Mouse (Mus musculus) neural tube, embryonic 11.5 days (tissue): ENCODE measurements around the gene Thyn1. TPM values are rescaled to one million over a fixed set of nuclear protein-coding genes. Genes with fewer than 3 reads are reported as not detected.

ENCODE experiments used
- polyA plus RNA-seq: library from polyadenylated mRNA; unstranded; fragments of >200 nt; fragmentation: Nextera tagmentation; extraction: Ambion mirVana; gene quantifications from 2 replicates; pipeline ENCODE4 v1.2.1, GENCODE M21; 2014

The Thyn1 gene
- polyA plus RNA-seq, 1 experiment from 2014 or later = 139 TPM

Other genes with a start within 250 kb of the Thyn1 start
- 3.1 and 3.8 TPM in 2 replicates for gene Glb1l2, start 193.2 kb upstream of the Thyn1 start, polyA plus RNA-seq
- not detected in 2 replicates for gene Glb1l3, start 138.8 kb upstream of the Thyn1 start, polyA plus RNA-seq
- not detected in 2 replicates for gene Gm1110, start 76.6 kb upstream of the Thyn1 start, polyA plus RNA-seq
- gene Acad8, start 144 bp upstream of the Thyn1 start, polyA plus RNA-seq = 35.8 and 40.8 TPM in 2 replicates
- gene Vps26b, start 30.4 kb downstream of the Thyn1 start, polyA plus RNA-seq = 62.6 and 63.5 TPM in 2 replicates
- gene Ncapd3, start 30.5 kb downstream of the Thyn1 start, polyA plus RNA-seq = 36.8 and 42.4 TPM in 2 replicates
- 137 and 138 TPM in 2 replicates for gene Jam3, start 155.7 kb downstream of the Thyn1 start, polyA plus RNA-seq